Mouse (Mus musculus) CH12.LX (cell line): ENCODE results near the gene Nenf. TPM values are rescaled to one million over a fixed set of nuclear protein-coding genes. Genes with fewer than 3 reads are reported as not detected.

Experiments
- DNase-seq: peaks from one replicate; pipeline ENCODE4 v3.0.0-alpha.2; 2013; ENCODE audit errors: extremely low read depth
- H3K27ac ChIP-seq: 2 replicates; pipeline ENCODE4 v1.5.1; 2012; ENCODE audit warnings: low read depth, mild to moderate bottlenecking, control low read depth, moderate library complexity; ENCODE audit not compliant: insufficient read depth
- H3K27me3 ChIP-seq: replicated peaks from 2 replicates; pipeline ENCODE3; 2012; ENCODE audit warnings: inconsistent platforms
- H3K36me3 ChIP-seq, 2 experiments: replicated peaks in 1 of 2; 2 replicates each; pipeline versions ENCODE3 to v1.6.1; 2012; ENCODE audit warnings: inconsistent platforms in 1 of 2, low read length in 1 of 2, mild to moderate bottlenecking in 1 of 2, mixed read lengths in 1 of 2, moderate library complexity in 1 of 2; ENCODE audit not compliant: control insufficient read depth in 1 of 2, insufficient read depth in 1 of 2
- H3K4me1 ChIP-seq, 2 experiments: 2 replicates each; pipeline ENCODE4 v1.6.1; 2012; ENCODE audit warnings: inconsistent platforms in 1 of 2, moderate library complexity in 1 of 2; ENCODE audit not compliant: insufficient read depth in 2 of 2, control insufficient read depth in 1 of 2
- H3K4me2 ChIP-seq: 2 replicates; pipeline ENCODE4 v1.6.1; 2012; ENCODE audit warnings: low read depth, mild to moderate bottlenecking, control low read depth; ENCODE audit not compliant: poor library complexity, insufficient read depth, severe bottlenecking
- H3K4me3 ChIP-seq, 3 experiments: fragments of 150-350 bp in 1 of 3; sonication (generic) in 1 of 3; replicated peaks in 1 of 3; 2 replicates each; pipeline versions ENCODE3 to v1.5.1; 2011 to 2012; ENCODE audit warnings: low read depth in 2 of 3, low read length in 2 of 3, mild to moderate bottlenecking in 2 of 3, moderate library complexity in 2 of 3, control low read depth in 1 of 3, improper control_type of control experiment in 1 of 3, inconsistent platforms in 1 of 3, mixed read lengths in 1 of 3; ENCODE audit not compliant: poor library complexity in 1 of 3
- H3K79me2 ChIP-seq: replicated peaks from 2 replicates; pipeline ENCODE4 v1.6.1; 2012; ENCODE audit warnings: mild to moderate bottlenecking, moderate library complexity; ENCODE audit not compliant: control insufficient read depth, poor library complexity, insufficient read depth, severe bottlenecking; ENCODE audit errors: extremely low read depth
- H3K9ac ChIP-seq: 2 replicates; pipeline ENCODE4 v1.6.1; 2012; ENCODE audit warnings: low read depth, mild to moderate bottlenecking, control low read depth, moderate library complexity; ENCODE audit not compliant: insufficient read depth
- H3K9me3 ChIP-seq: replicated peaks from 2 replicates; pipeline ENCODE3; 2012; ENCODE audit warnings: low read length, inconsistent platforms, mixed read lengths
- BHLHE40 ChIP-seq: IDR thresholded peaks from 2 replicates; pipeline ENCODE4 v1.6.1; 2011; ENCODE audit warnings: mild to moderate bottlenecking, low read depth, low read length, improper control_type of control experiment
- CHD1 ChIP-seq: IDR thresholded peaks from 2 replicates; pipeline ENCODE4 v1.6.1; 2012; ENCODE audit warnings: low read depth, low read length, improper control_type of control experiment, inconsistent platforms
- CHD2 ChIP-seq: IDR thresholded peaks from 2 replicates; pipeline ENCODE4 v1.6.1; 2011; ENCODE audit warnings: low read length, improper control_type of control experiment
- CTCF ChIP-seq, 2 experiments: IDR thresholded peaks in 1 of 2; conservative IDR thresholded peaks in 1 of 2; 2 replicates each; pipeline ENCODE4 v1.5.1; 2011 to 2012; ENCODE audit warnings: low read depth in 2 of 2, low read length in 2 of 2, improper control_type of control experiment in 1 of 2, inconsistent platforms in 1 of 2, mild to moderate bottlenecking in 1 of 2, moderate library complexity in 1 of 2
- E2F4 ChIP-seq: IDR thresholded peaks from 2 replicates; pipeline ENCODE4 v1.6.1; 2011; ENCODE audit warnings: low read depth, low read length, improper control_type of control experiment; ENCODE audit not compliant: insufficient replicate concordance
- ELF1 ChIP-seq: IDR thresholded peaks from 2 replicates; pipeline ENCODE4 v1.6.1; 2014; ENCODE audit warnings: low read depth, mild to moderate bottlenecking, inconsistent platforms, low read length, improper control_type of control experiment
- EP300 ChIP-seq: IDR thresholded peaks from 2 replicates; pipeline ENCODE4 v1.6.1; 2011; ENCODE audit warnings: low read length, improper control_type of control experiment
- ETS1 ChIP-seq: conservative IDR thresholded peaks from 2 replicates; pipeline ENCODE4 v1.6.1; 2012; ENCODE audit warnings: low read depth, mild to moderate bottlenecking, inconsistent platforms, low read length, improper control_type of control experiment, moderate library complexity
- GABPA ChIP-seq: IDR thresholded peaks from 2 replicates; pipeline ENCODE4 v1.6.1; 2012; ENCODE audit warnings: low read depth, low read length, improper control_type of control experiment, inconsistent platforms; ENCODE audit not compliant: insufficient replicate concordance
- HCFC1 ChIP-seq: IDR thresholded peaks from 2 replicates; pipeline ENCODE4 v1.6.1; 2012; ENCODE audit warnings: low read depth, mild to moderate bottlenecking, inconsistent platforms, low read length, improper control_type of control experiment
- IRF4 ChIP-seq: IDR thresholded peaks from 2 replicates; pipeline ENCODE4 v1.6.1; 2014; ENCODE audit warnings: low read depth, mild to moderate bottlenecking, inconsistent platforms, low read length, improper control_type of control experiment
- JUN ChIP-seq: IDR thresholded peaks from 2 replicates; pipeline ENCODE4 v1.6.1; 2011; ENCODE audit warnings: low read depth, mild to moderate bottlenecking, low read length, improper control_type of control experiment, moderate library complexity; ENCODE audit not compliant: insufficient read depth
- JUND ChIP-seq: conservative IDR thresholded peaks from 2 replicates; pipeline ENCODE4 v1.6.1; 2011; ENCODE audit warnings: low read depth, low read length, improper control_type of control experiment
- KAT2A ChIP-seq: IDR thresholded peaks from 2 replicates; pipeline ENCODE4 v1.6.1; 2012; ENCODE audit warnings: low read length, improper control_type of control experiment, inconsistent platforms; ENCODE audit not compliant: insufficient replicate concordance
- MAFK ChIP-seq: IDR thresholded peaks from 2 replicates; pipeline ENCODE4 v1.6.1; 2011; ENCODE audit warnings: low read length, improper control_type of control experiment; ENCODE audit not compliant: insufficient replicate concordance
- MAZ ChIP-seq: IDR thresholded peaks from 2 replicates; pipeline ENCODE4 v1.6.1; 2012; ENCODE audit warnings: low read depth, mild to moderate bottlenecking, inconsistent platforms, low read length, improper control_type of control experiment, moderate library complexity
- MXI1 ChIP-seq: IDR thresholded peaks from 2 replicates; pipeline ENCODE4 v1.6.1; 2011; ENCODE audit warnings: mild to moderate bottlenecking, low read depth, low read length, improper control_type of control experiment
- MYC ChIP-seq: IDR thresholded peaks from 2 replicates; pipeline ENCODE4 v1.6.1; 2011; ENCODE audit warnings: low read depth, mild to moderate bottlenecking, improper control_type of control experiment, low read length
- NELFE ChIP-seq: IDR thresholded peaks from 2 replicates; pipeline ENCODE4 v1.6.1; 2011; ENCODE audit warnings: low read depth, low read length, improper control_type of control experiment
- NRF1 ChIP-seq: IDR thresholded peaks from 2 replicates; pipeline ENCODE4 v1.6.1; 2014; ENCODE audit warnings: low read depth, mild to moderate bottlenecking, inconsistent platforms, low read length, improper control_type of control experiment, moderate library complexity
- PAX5 ChIP-seq: IDR thresholded peaks from 2 replicates; pipeline ENCODE4 v1.6.1; 2012; ENCODE audit warnings: low read length, inconsistent platforms, mixed read lengths
- POLR2A ChIP-seq: IDR thresholded peaks from 2 replicates; pipeline ENCODE4 v1.6.1; 2011; ENCODE audit warnings: low read depth, mild to moderate bottlenecking, improper control_type of control experiment, low read length
- POLR2AphosphoS2 ChIP-seq: IDR thresholded peaks from 2 replicates; pipeline ENCODE4 v1.6.1; 2011; ENCODE audit warnings: low read depth, low read length, improper control_type of control experiment
- RAD21 ChIP-seq: IDR thresholded peaks from 2 replicates; pipeline ENCODE4 v1.6.1; 2011; ENCODE audit warnings: low read depth, mild to moderate bottlenecking, low read length, improper control_type of control experiment, moderate library complexity
- SIN3A ChIP-seq: IDR thresholded peaks from 2 replicates; pipeline ENCODE4 v1.6.1; 2012; ENCODE audit warnings: low read length, improper control_type of control experiment, inconsistent platforms
- SMC3 ChIP-seq: IDR thresholded peaks from 2 replicates; pipeline ENCODE4 v1.6.1; 2011; ENCODE audit warnings: low read depth, low read length, improper control_type of control experiment
- TBP ChIP-seq: conservative IDR thresholded peaks from 2 replicates; pipeline ENCODE4 v1.6.1; 2011; ENCODE audit warnings: low read depth, low read length, improper control_type of control experiment
- TCF12 ChIP-seq: IDR thresholded peaks from 2 replicates; pipeline ENCODE4 v1.6.1; 2014; ENCODE audit warnings: low read depth, mild to moderate bottlenecking, inconsistent platforms, low read length, improper control_type of control experiment
- UBTF ChIP-seq: IDR thresholded peaks from 2 replicates; pipeline ENCODE4 v1.6.1; 2012; ENCODE audit warnings: low read depth, mild to moderate bottlenecking, inconsistent platforms, low read length, improper control_type of control experiment, moderate library complexity
- USF1 ChIP-seq: IDR thresholded peaks from 2 replicates; pipeline ENCODE4 v1.6.1; 2014; ENCODE audit warnings: low read depth, mild to moderate bottlenecking, inconsistent platforms, low read length, improper control_type of control experiment
- USF2 ChIP-seq: conservative IDR thresholded peaks from 2 replicates; pipeline ENCODE4 v1.6.1; 2011; ENCODE audit warnings: low read depth, low read length, improper control_type of control experiment
- ZC3H11A ChIP-seq: IDR thresholded peaks from 2 replicates; pipeline ENCODE4 v1.6.1; 2012; ENCODE audit warnings: low read depth, mild to moderate bottlenecking, inconsistent platforms, low read length, improper control_type of control experiment
- ZKSCAN1 ChIP-seq: IDR thresholded peaks from 2 replicates; pipeline ENCODE4 v1.6.1; 2012; ENCODE audit warnings: low read depth, inconsistent platforms, low read length, improper control_type of control experiment, borderline replicate concordance
- ZMIZ1 ChIP-seq: IDR thresholded peaks from 2 replicates; pipeline ENCODE4 v1.6.1; 2012; ENCODE audit warnings: low read depth, mild to moderate bottlenecking, inconsistent platforms, low read length, improper control_type of control experiment
- ZNF384 ChIP-seq: IDR thresholded peaks from 2 replicates; pipeline ENCODE4 v1.6.1; 2012; ENCODE audit warnings: low read depth, low read length, improper control_type of control experiment, inconsistent platforms
- dilution Hi-C: fragments of 300-500 bp; cut with MboI; formaldehyde crosslinking; loops from 2 replicates; pipeline ENCODE4 v1.14.3; 2020; ENCODE audit warnings: low sequenced_read_pairs; ENCODE audit not compliant: extremely low pct_unique_long_range_greater_than_20kb, extremely low pct_ligation_motif_present
- in situ Hi-C: fragments of 300-500 bp; cut with MboI; formaldehyde crosslinking; loops from 3 replicates; pipeline ENCODE4 v1.14.3; 2019; ENCODE audit warnings: low sequenced_read_pairs, low pct_ligation_motif_present, low pct_unique_long_range_greater_than_20kb, mixed read lengths
- polyA plus RNA-seq: library from polyadenylated mRNA; unstranded; fragments of >175 nt; gene quantifications from 2 replicates; pipeline ENCODE4 v1.2.1, GENCODE M21; 2012; ENCODE audit warnings: low read depth; ENCODE audit not compliant: insufficient read length
- total RNA-seq, 2 experiments: library from RNA; depleted of rRNA; stranded (reverse); fragments of 300-350 nt in 1 of 2; fragments of >200 nt in 1 of 2; gene quantifications; 2 replicates each; pipeline ENCODE4 v1.2.3; 2012 to 2014

The Nenf gene
- total and polyA plus RNA-seq, 3 experiments: 28.8 to 86.7 (median 43.8) TPM

GRCm38 (mm10) chr1:191278324-191278723 is 39.7 kb downstream of the Nenf start (continued):
- TF ChIP-seq ETS1: peak; percentile 84
- TF ChIP-seq CHD1: peak; percentile 56; the same call in 1 of the 2 replicates
- TF ChIP-seq SMC3: no peak
- no peak; the same call in 1 of the 2 replicates for TF ChIP-seq IRF4
- TF ChIP-seq USF1: peak; percentile 10; the same call in 1 of the 2 replicates
- TF ChIP-seq ZMIZ1: no peak
- no peak for TF ChIP-seq GABPA
- TF ChIP-seq MXI1: no peak; the same call in 1 of the 2 replicates
- no peak for TF ChIP-seq ZKSCAN1
- TF ChIP-seq UBTF: no peak
- no peak for TF ChIP-seq TCF12
- no peak for TF ChIP-seq PAX5
- no peak for TF ChIP-seq E2F4

GRCm38 (mm10) chr1:191277549-191278059 is 40.4 kb downstream of the Nenf start:
- Histone ChIP-seq H3K4me3 (no peak overlapping the region), H3K9me3 (no peaks in the 10 kb centered on the region), H3K36me3 (no peaks in the 10 kb centered on the region), H3K4me1 (peaks cover 44 to 87% of the 10 kb centered on the region in 2 experiments), H3K9ac (peak overlapping the region; percentile 31; the same call in 1 of the 2 replicates), H3K79me2 (no peaks in the 10 kb centered on the region), H3K27me3 (no peaks in the 10 kb centered on the region), H3K4me2 (peak overlapping the region; percentile 25; the same call in 1 of the 2 replicates), H3K27ac (peak overlapping the region; percentile 93)
- in situ Hi-C loops: no loop called here
- dilution Hi-C loops: no loop called here
- peak; percentile 98 for DNase-seq
- TF ChIP-seq BHLHE40 (peak; percentile 98), USF1 (peak; percentile 90), CTCF (conservative IDR thresholded peaks at IDR 0.05 in 1 of 2, IDR thresholded peaks at IDR 0.05 in 1 of 2; ENCODE audit: low read depth in 2 of 2, low read length in 2 of 2) (no peak), POLR2AphosphoS2 (no peak), NELFE (peak; percentile 48; the same call in 1 of the 2 replicates), ZC3H11A (no peak), SMC3 (no peak), MAFK (peak; percentile 83; the same call in 1 of the 2 replicates), HCFC1 (peak; percentile 67), IRF4 (peak; percentile 96), SIN3A (peak; percentile 81), MYC (peak; percentile 78), GABPA (peak; percentile 93), UBTF (no peak), JUN (peak; percentile 95), ELF1 (peak; percentile 92), CHD1 (no peak), ZKSCAN1 (no peak), ETS1 (peak; percentile 100), PAX5 (no peak), CHD2 (peak; percentile 79), KAT2A (no peak), MAZ (peak; percentile 79; the same call in 1 of the 2 replicates), POLR2A (peak; percentile 54; the same call in 1 of the 2 replicates), NRF1 (peak; percentile 49; the same call in 1 of the 2 replicates), TCF12 (peak; percentile 99), USF2 (peak; percentile 87), TBP (peak; percentile 70), JUND (peak; percentile 90), RAD21 (no peak), E2F4 (no peak), ZMIZ1 (no peak; the same call in 1 of the 2 replicates), EP300 (peak; percentile 95), ZNF384 (no peak)
